Mouse (Mus musculus): ENCODE measurements around the gene Cacna1c.

DNA sequence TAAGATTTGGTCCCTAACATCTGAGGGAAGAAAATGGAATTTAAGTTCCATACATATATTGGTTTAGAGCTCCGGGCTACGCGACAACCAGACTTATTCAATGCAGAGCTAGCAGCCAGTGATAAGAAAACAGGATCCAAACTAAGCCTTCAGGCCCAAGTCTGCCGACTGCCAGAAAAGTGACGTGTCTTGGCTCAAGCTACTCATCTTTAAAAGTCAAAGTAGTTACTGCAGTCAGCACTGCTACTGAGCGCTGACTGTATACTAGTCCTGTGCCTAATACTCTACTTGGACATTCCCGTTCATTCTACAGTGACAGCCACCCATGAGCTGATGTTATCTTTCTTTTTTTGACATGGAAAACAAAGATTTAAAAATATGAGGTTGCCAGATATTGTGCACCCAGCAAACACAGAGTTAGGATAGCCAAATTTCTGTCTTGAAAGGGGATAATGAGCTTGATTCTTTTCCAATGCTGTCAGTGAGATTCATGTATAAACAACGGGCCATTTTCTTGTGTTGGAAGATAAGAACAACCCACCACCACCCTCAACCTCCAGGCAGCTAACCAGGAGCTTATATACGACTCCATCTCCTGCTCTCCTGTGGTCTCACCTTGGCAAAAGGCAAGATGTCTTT, 456.1 kb downstream of the Cacna1c start:
- TF ChIP-seq CTCF (IDR thresholded peaks at IDR 0.05; ENCODE audit: low read depth), result no peak
- TF ChIP-seq EP300 (optimal IDR thresholded peaks at IDR 0.05), result no peak
